Mouse (Mus musculus) stomach, embryonic 15.5 days (tissue): ENCODE results near the gene Smyd3. TPM values are rescaled to one million over a fixed set of nuclear protein-coding genes. Genes with fewer than 3 reads are reported as not detected.

Experiments
- ATAC-seq: fragments of 200-750 bp; cut with Nextera tagmentation; 2 replicates; pipeline ENCODE4 v1.8.0; 2017; ENCODE audit warnings: low read depth, moderate number of reproducible peaks, moderate TSS enrichment; ENCODE audit not compliant: insufficient read depth, low FRiP score
- H3K27ac ChIP-seq: fragments of 300-500 bp; sonication (generic); 2 replicates; pipeline ENCODE4 v1.5.1; 2015; ENCODE audit warnings: mild to moderate bottlenecking, inconsistent platforms
- H3K27me3 ChIP-seq: fragments of 300-500 bp; sonication (generic); replicated peaks from 2 replicates; pipeline ENCODE4 v1.6.1; 2015; ENCODE audit warnings: inconsistent platforms
- H3K36me3 ChIP-seq: fragments of 300-500 bp; sonication (generic); 2 replicates; pipeline ENCODE4 v1.6.1; 2015; ENCODE audit warnings: inconsistent platforms
- H3K4me1 ChIP-seq: fragments of 300-500 bp; sonication (generic); 2 replicates; pipeline ENCODE4 v1.6.1; 2015; ENCODE audit warnings: inconsistent platforms
- H3K4me2 ChIP-seq: fragments of 300-500 bp; sonication (generic); 2 replicates; pipeline ENCODE4 v1.6.1; 2015; ENCODE audit warnings: mild to moderate bottlenecking, inconsistent platforms
- H3K4me3 ChIP-seq: fragments of 300-500 bp; sonication (generic); replicated peaks from 2 replicates; pipeline ENCODE4 v1.5.1; 2015; ENCODE audit warnings: inconsistent platforms
- H3K9ac ChIP-seq: fragments of 300-500 bp; sonication (generic); 2 replicates; pipeline ENCODE4 v1.6.1; 2015; ENCODE audit warnings: inconsistent platforms
- H3K9me3 ChIP-seq: fragments of 300-500 bp; sonication (generic); 2 replicates; pipeline ENCODE4 v1.6.1; 2016; ENCODE audit warnings: inconsistent platforms
- WGBS: fragments of 180-500 bp; shearing (Covaris S2); methylation state at CpG from one replicate; pipeline ENCODE4 v1.1.7; 2015; 5-methylcytosine and 5-hydroxymethylcytosine counted together
- polyA plus RNA-seq: library from polyadenylated mRNA; unstranded; fragments of >200 nt; fragmentation: Nextera tagmentation; extraction: Ambion mirVana; gene quantifications from 2 replicates; pipeline ENCODE4 v1.2.1, GENCODE M21; 2015

The Smyd3 gene
- polyA plus RNA-seq, 1 experiment from 2014 or later: 19.6 TPM

GRCm38 (mm10) chr1:179041231-179041904 is 476.5 kb downstream of the Smyd3 start:
- Histone ChIP-seq H3K4me3 (no peak overlapping the region), H3K4me2 (no peak overlapping the region), H3K27me3 (no peaks in the 10 kb centered on the region), H3K9me3 (no peaks in the 10 kb centered on the region), H3K9ac (no peak overlapping the region), H3K4me1 (peaks cover 22% of the 10 kb centered on the region; the same call in 1 of the 2 replicates), H3K27ac (peak overlapping the region; percentile 55; the same call in 1 of the 2 replicates), H3K36me3 (no peaks in the 10 kb centered on the region)
- no peak for ATAC-seq
- WGBS: 88% methylated on average over 14 of the region's 14 CpGs

GRCm38 (mm10) chr1:179038801-179039200 is 479.0 kb downstream of the Smyd3 start:
- 94% methylated on average over 4 of the region's 4 CpGs for WGBS
- Histone ChIP-seq H3K9ac (no peak overlapping the region), H3K36me3 (no peaks in the 10 kb centered on the region), H3K27me3 (no peaks in the 10 kb centered on the region), H3K4me3 (no peak overlapping the region), H3K9me3 (no peaks in the 10 kb centered on the region), H3K27ac (no peak overlapping the region), H3K4me1 (peaks cover 19% of the 10 kb centered on the region; the same call in 1 of the 2 replicates), H3K4me2 (no peak overlapping the region)
- no peak for ATAC-seq

GRCm38 (mm10) chr1:179032947-179033346 is 484.9 kb downstream of the Smyd3 start:
- Histone ChIP-seq H3K27me3 (no peaks in the 10 kb centered on the region), H3K36me3 (no peaks in the 10 kb centered on the region), H3K9ac (no peak overlapping the region), H3K4me3 (no peak overlapping the region), H3K27ac (no peak overlapping the region), H3K4me1 (no peaks in the 10 kb centered on the region), H3K4me2 (no peak overlapping the region), H3K9me3 (no peaks in the 10 kb centered on the region)
- WGBS: 98% methylated on average over 2 of the region's 2 CpGs
- ATAC-seq: no peak

GRCm38 (mm10) chr1:179031581-179031980 is 486.3 kb downstream of the Smyd3 start:
- Histone ChIP-seq H3K4me2 (no peak overlapping the region), H3K9me3 (no peaks in the 10 kb centered on the region), H3K36me3 (no peaks in the 10 kb centered on the region), H3K4me3 (no peak overlapping the region), H3K27ac (no peak overlapping the region), H3K27me3 (no peaks in the 10 kb centered on the region), H3K4me1 (no peaks in the 10 kb centered on the region), H3K9ac (no peak overlapping the region)
- WGBS: 92% methylated on average over 5 of the region's 5 CpGs
- ATAC-seq: no peak

- H3K4me2 ChIP-seq: no peak overlapping the region
- no peaks in the 10 kb centered on the region for H3K4me1 ChIP-seq
- whole genome bisulfite sequencing: 90% methylated on average over 4 of the region's 4 CpGs
- H3K9ac ChIP-seq: no peak overlapping the region
- H3K27ac ChIP-seq: no peak overlapping the region
- no peaks in the 10 kb centered on the region for H3K9me3 ChIP-seq
- H3K36me3 ChIP-seq: no peaks in the 10 kb centered on the region
- no peaks in the 10 kb centered on the region for H3K27me3 ChIP-seq
- no peak for ATAC-seq
- H3K4me3 ChIP-seq: no peak overlapping the region
These were observed 491.2 kb downstream of the Smyd3 start for GRCm38 (mm10) chr1:179026614-179027013.

GRCm38 (mm10) chr1:179025169-179025568 is 492.7 kb downstream of the Smyd3 start:
- no peak overlapping the region for H3K4me3 ChIP-seq
- H3K27ac ChIP-seq: no peak overlapping the region
- ATAC-seq: no peak
- H3K4me2 ChIP-seq: no peak overlapping the region
- 83% methylated on average over 4 of the region's 4 CpGs for WGBS
- no peaks in the 10 kb centered on the region for H3K27me3 ChIP-seq
- H3K9ac ChIP-seq: no peak overlapping the region
- H3K36me3 ChIP-seq: no peaks in the 10 kb centered on the region
- H3K9me3 ChIP-seq: no peaks in the 10 kb centered on the region
- no peaks in the 10 kb centered on the region for H3K4me1 ChIP-seq

- ATAC-seq: no peak
- 79% methylated on average over 7 of the region's 7 CpGs for WGBS
These were observed 494.4 kb downstream of the Smyd3 start for GRCm38 (mm10) chr1:179023486-179023885.

GRCm38 (mm10) chr1:179017428-179017827 is 500.4 kb downstream of the Smyd3 start:
- no peaks in the 10 kb centered on the region for H3K9me3 ChIP-seq
- no peak overlapping the region for H3K4me3 ChIP-seq
- no peak for ATAC-seq
- no peaks in the 10 kb centered on the region for H3K27me3 ChIP-seq
- no peaks in the 10 kb centered on the region for H3K4me1 ChIP-seq
- WGBS: 82% methylated on average over 10 of the region's 10 CpGs
- H3K9ac ChIP-seq: no peak overlapping the region
- no peak overlapping the region for H3K4me2 ChIP-seq
- no peaks in the 10 kb centered on the region for H3K36me3 ChIP-seq
- H3K27ac ChIP-seq: no peak overlapping the region

More at GRCm38 (mm10) chr1:179023486-179023885, 494.4 kb downstream of the Smyd3 start:
- no peak overlapping the region for H3K4me3 ChIP-seq
- no peaks in the 10 kb centered on the region for H3K9me3 ChIP-seq
- no peaks in the 10 kb centered on the region for H3K27me3 ChIP-seq
- H3K9ac ChIP-seq: no peak overlapping the region
- no peak overlapping the region for H3K27ac ChIP-seq
- H3K36me3 ChIP-seq: no peaks in the 10 kb centered on the region
- no peak overlapping the region for H3K4me2 ChIP-seq
- H3K4me1 ChIP-seq: no peaks in the 10 kb centered on the region

- no peak for ATAC-seq
- Histone ChIP-seq H3K36me3 (no peaks in the 10 kb centered on the region), H3K9ac (no peak overlapping the region), H3K4me2 (no peak overlapping the region), H3K27me3 (no peaks in the 10 kb centered on the region), H3K4me1 (no peaks in the 10 kb centered on the region), H3K9me3 (no peaks in the 10 kb centered on the region), H3K4me3 (no peak overlapping the region), H3K27ac (no peak overlapping the region)
These were observed 504.8 kb downstream of the Smyd3 start for GRCm38 (mm10) chr1:179013021-179013420.

- no peaks in the 10 kb centered on the region for H3K27me3 ChIP-seq
- H3K9ac ChIP-seq: no peak overlapping the region
- no peaks in the 10 kb centered on the region for H3K36me3 ChIP-seq
- 71% methylated on average over 4 of the region's 4 CpGs for WGBS
- no peak overlapping the region for H3K27ac ChIP-seq
- H3K4me2 ChIP-seq: no peak overlapping the region
- no peak for ATAC-seq
- H3K9me3 ChIP-seq: no peaks in the 10 kb centered on the region
- no peaks in the 10 kb centered on the region for H3K4me1 ChIP-seq
- H3K4me3 ChIP-seq: no peak overlapping the region
These were observed 505.6 kb downstream of the Smyd3 start for GRCm38 (mm10) chr1:179012273-179012672.

- Histone ChIP-seq H3K4me2 (no peak overlapping the region), H3K27me3 (no peaks in the 10 kb centered on the region), H3K4me3 (no peak overlapping the region), H3K9ac (no peak overlapping the region), H3K9me3 (no peaks in the 10 kb centered on the region), H3K27ac (no peak overlapping the region), H3K4me1 (no peaks in the 10 kb centered on the region), H3K36me3 (no peaks in the 10 kb centered on the region)
- ATAC-seq: no peak
- 87% methylated on average over 3 of the region's 3 CpGs for WGBS
These were observed 507.1 kb downstream of the Smyd3 start for GRCm38 (mm10) chr1:179010756-179011155.

- Histone ChIP-seq H3K4me2 (no peak overlapping the region), H3K36me3 (no peaks in the 10 kb centered on the region), H3K9ac (no peak overlapping the region), H3K9me3 (no peaks in the 10 kb centered on the region), H3K27me3 (no peaks in the 10 kb centered on the region), H3K27ac (no peak overlapping the region), H3K4me3 (no peak overlapping the region), H3K4me1 (no peaks in the 10 kb centered on the region)
- 60% methylated on average over 3 of the region's 3 CpGs for WGBS
- ATAC-seq: no peak
These were observed 507.9 kb downstream of the Smyd3 start for GRCm38 (mm10) chr1:179009911-179010310.
